Mouse (Mus musculus) brain, embryonic 14.5 days (tissue): ENCODE data around the gene Hacl1.

ENCODE experiments used
- CTCF ChIP-seq: fragments of 200-500 bp; IDR thresholded peaks from 2 replicates; pipeline ENCODE4 v1.5.1; 2012; ENCODE audit warnings: inconsistent platforms, mild to moderate bottlenecking, moderate library complexity, borderline replicate concordance; ENCODE audit not compliant: insufficient read depth, insufficient read length; ENCODE audit errors: extremely low read depth
- POLR2A ChIP-seq: fragments of 200-500 bp; IDR thresholded peaks from 2 replicates; pipeline ENCODE4 v1.6.1; 2012; ENCODE audit warnings: mild to moderate bottlenecking, inconsistent platforms, borderline replicate concordance; ENCODE audit not compliant: poor library complexity, insufficient read depth, insufficient read length, severe bottlenecking; ENCODE audit errors: extremely low read depth

- TF ChIP-seq CTCF (peak; percentile 14; the same call in 1 of the 2 replicates), POLR2A (no peak)
Observed at GRCm38 (mm10) chr14:31605514-31605913, 35.6 kb downstream of the Hacl1 start.
